Mouse (Mus musculus) spleen, adult 18-20 months (tissue): Measurements from ENCODE around the gene Clcn6.

Experiments used
- DNase-seq, 2 experiments: peaks; one replicate each; pipeline ENCODE4 v3.0.0; 2022; ENCODE audit warnings: mixed read lengths in 2 of 2

The Clcn6 gene

GRCm38 (mm10) chr4:148038600-148039253, at the start of gene Clcn6, which contains the start of gene Mthfr:
Gene Clcn6 (minus strand): TSS chr4:148038821.
Gene Mthfr (plus strand): TSS chr4:148039077.
- peak; percentile 97 to 99 for DNase-seq

DNA sequence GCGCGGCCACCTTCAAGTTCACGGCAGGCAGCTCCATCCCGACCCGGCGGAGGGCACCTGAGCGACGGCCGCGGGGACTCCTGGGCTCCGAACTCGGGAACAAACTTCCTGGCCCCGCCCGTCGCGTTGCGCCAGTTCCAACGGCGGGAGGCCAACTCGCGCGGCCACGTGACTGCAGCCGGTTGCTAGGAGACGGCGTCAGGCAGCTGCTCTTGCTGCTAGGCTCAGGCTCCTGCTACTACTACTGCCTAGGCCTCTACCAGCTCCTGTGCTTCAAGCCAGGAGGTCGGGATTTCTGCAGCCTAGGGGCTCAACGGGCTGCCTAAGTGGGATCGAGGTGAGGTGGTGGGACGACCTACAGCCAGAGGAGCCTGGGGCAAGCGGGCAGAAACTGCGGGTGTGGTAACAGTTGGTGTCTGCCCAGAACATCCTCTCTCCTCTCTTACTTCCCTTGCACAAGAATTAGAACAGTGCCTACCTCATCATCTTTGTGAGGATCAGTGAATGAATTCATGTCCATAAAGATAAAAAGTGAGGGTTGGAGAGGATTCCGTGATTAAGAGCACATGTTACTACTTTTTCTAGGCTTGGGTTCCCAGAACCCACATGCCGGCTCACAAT, 49.4 kb upstream of the Clcn6 start, which contains the start of gene Agtrap:
Gene Agtrap, minus strand, starts transcription at position 125 of the 621 bp plus-strand sequence.
- peak; percentile 85 to 91 for DNase-seq

GRCm38 (mm10) chr4:148087091-148087906, 48.7 kb upstream of the Clcn6 start:
- DNase-seq = no peak

DNA sequence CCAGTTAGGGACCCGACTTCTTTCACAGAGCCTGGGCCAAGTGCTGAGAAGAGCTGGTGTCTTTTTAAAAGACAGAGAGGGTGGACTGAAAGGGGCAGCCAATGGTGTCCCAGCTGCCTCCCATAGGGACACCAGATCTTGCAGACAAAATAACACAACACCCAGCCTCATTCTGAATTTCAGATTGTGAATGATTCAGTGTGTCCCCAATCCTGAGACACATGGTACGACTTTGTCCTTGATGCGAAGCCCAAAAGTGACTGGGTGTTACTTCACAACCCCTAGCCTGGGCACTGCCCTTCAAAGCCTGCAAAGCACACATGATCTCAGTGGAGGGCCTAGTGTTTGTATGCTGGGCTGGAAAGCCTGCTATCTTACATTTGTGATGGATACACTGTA, 47.3 kb upstream of the Clcn6 start:
- no peak for DNase-seq

- no peak for DNase-seq
Observed at GRCm38 (mm10) chr4:148085131-148085906, 46.7 kb upstream of the Clcn6 start.

GRCm38 (mm10) chr4:148084261-148084714, 45.7 kb upstream of the Clcn6 start:
- no peak for DNase-seq

GRCm38 (mm10) chr4:148083176-148083899, 44.7 kb upstream of the Clcn6 start:
- DNase-seq = peak in 1 of 2 experiments; percentile 48

- peak in 1 of 2 experiments; percentile 60 for DNase-seq
Observed at GRCm38 (mm10) chr4:148082257-148083044, 43.8 kb upstream of the Clcn6 start.

GRCm38 (mm10) chr4:148081201-148081600, 42.6 kb upstream of the Clcn6 start:
- no peak for DNase-seq

- DNase-seq = no peak
Observed at GRCm38 (mm10) chr4:148080597-148080973, 42.0 kb upstream of the Clcn6 start.

DNA sequence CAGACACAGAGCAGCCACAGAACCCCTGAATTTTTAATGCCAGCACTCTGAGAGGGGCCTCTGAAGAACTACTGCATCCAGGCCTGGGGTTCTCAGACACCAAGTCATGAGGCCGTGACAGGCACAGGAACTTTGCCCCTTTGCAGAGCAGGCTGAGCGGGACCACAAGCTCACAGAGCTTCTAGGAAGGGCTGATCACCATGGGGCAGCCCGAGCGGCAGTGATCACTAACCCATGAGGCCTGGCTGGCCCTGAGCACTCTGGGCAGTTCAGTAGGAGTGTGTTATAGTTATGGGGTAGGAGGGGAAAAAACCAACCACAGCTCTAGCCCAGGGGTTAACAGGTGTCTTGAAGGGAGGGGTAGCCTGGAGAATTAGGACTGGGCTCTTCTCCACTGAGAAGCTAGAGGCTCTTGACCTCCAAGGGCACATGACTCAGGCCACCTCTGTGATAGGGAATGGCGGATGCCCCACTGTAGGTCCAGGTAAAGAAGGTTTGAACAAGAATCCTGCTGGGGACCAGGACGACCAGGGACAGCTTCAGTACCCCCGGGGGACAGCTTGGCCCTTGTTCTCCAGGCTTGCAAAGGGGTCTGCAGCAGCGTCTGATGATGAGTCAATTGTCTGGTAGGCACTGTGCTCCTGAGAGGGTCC, 41.4 kb upstream of the Clcn6 start:
- no peak for DNase-seq

DNA sequence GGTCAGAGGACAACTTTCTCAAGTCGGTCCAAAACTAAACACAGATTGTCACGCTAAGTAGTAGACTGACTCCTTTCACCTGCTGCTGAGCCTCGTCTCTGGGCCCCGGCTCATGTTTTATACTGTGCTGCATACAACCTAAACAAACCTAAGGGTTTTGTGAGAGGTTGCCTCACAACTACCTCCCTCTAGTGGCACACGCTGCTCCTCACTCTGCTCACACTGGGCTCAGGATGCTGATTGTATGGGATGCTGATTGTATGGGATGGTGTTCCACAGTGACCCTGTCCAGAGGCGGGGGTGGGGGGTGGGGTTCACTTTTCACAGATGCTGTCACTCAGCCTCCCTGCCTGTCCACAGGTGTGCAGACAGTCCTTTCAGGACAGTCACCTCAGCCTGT, 40.6 kb upstream of the Clcn6 start:
- DNase-seq = no peak

- no peak for DNase-seq
Observed at GRCm38 (mm10) chr4:148075881-148076280, 37.3 kb upstream of the Clcn6 start.

- peak; percentile 46 to 69 for DNase-seq
Observed at GRCm38 (mm10) chr4:148075259-148075658, 36.6 kb upstream of the Clcn6 start.

DNA sequence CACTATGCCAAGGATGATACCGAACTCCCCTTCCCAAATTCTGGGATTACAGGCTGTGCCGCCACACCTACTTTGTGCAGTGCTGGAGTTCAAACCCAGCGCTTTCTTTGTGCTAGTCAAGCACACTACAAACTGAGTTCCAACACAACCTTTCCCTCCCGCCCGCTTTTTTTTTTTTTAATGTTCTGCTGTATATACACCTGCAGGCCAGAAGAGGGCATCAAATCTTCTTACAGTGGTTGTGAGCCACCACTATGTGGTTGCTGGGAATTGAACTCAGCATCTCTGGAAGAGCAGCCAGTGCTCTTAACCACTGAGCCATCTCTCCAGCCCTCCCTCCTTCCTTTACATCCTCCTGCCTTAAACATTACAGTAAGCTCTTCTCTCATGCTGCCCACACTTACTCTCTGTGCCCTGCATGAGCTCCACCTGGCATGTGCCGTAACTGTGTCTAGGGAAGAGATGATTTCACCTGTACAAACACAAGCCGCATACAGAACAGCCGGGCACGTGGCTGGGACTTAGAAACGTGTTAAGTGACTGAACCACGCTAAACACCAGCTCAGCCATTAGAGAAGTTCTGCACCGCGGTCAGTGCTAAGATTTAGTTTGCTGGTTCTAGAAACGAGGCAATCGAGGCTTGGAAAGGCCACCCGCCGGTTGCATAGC, 36.0 kb upstream of the Clcn6 start:
- no peak for DNase-seq

DNA sequence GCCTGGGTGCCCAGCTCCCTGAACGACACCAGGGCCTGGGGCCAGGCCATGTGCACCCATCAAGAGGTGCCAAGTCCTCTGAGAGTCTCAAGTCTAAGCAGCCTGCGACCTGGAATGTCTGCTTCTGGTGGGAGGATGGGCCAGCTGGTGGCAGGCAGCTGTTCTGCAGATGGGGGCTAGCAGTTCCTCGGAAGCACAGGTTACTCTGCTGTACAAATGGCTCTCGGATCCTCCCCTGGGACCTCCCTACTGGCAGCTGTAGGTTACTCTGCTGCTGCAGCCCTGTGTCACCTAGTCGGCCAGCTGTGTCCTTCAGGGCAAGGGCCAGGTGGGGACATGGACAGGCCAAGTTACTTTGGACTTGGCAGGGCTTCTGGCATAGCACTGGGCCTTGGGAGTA, 32.9 kb upstream of the Clcn6 start:
- DNase-seq = no peak

DNA sequence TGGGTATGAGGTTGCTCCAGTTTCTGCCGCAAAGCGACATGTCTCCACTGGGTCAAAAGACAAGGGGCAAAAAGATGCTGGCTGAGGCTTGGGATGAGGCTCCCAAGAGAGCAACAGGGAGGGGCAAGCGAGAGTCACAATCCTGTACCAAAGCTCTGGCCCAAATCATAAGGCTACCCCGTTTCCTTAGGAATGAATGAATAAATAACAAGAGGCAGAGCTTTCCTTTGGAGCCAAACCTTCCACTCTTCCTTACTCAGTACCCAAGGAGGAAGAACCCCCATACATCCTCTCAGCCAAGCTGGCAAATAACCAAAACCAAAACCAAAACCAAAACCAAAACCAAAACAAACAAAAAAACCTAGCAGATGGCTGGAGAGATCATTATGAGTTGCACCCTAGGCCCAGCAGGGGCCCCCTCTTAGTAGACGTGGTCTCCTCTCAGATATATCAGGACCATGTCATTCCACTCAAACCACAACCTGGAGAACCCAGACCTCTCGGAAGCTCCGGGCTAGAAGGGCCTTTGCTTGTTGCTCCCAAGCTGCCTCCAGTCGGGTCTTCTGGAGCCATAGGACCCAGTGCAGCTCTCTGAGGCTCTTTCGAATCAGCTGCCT, 31.1 kb upstream of the Clcn6 start:
- no peak for DNase-seq

GRCm38 (mm10) chr4:148067346-148067745, 28.7 kb upstream of the Clcn6 start:
- no peak for DNase-seq

- DNase-seq = no peak
Observed at GRCm38 (mm10) chr4:148066401-148066744, 27.8 kb upstream of the Clcn6 start.
